Mouse (Mus musculus) cerebral cortex, adult 2 months (tissue): ENCODE measurements around the gene Abcc1.

Experiments used
- WGBS: fragments of 180-500 bp; shearing (Covaris S2); methylation state at CpG from one replicate; pipeline ENCODE4 v1.1.7; 2018; 5-methylcytosine and 5-hydroxymethylcytosine counted together

Gene Abcc1

DNA sequence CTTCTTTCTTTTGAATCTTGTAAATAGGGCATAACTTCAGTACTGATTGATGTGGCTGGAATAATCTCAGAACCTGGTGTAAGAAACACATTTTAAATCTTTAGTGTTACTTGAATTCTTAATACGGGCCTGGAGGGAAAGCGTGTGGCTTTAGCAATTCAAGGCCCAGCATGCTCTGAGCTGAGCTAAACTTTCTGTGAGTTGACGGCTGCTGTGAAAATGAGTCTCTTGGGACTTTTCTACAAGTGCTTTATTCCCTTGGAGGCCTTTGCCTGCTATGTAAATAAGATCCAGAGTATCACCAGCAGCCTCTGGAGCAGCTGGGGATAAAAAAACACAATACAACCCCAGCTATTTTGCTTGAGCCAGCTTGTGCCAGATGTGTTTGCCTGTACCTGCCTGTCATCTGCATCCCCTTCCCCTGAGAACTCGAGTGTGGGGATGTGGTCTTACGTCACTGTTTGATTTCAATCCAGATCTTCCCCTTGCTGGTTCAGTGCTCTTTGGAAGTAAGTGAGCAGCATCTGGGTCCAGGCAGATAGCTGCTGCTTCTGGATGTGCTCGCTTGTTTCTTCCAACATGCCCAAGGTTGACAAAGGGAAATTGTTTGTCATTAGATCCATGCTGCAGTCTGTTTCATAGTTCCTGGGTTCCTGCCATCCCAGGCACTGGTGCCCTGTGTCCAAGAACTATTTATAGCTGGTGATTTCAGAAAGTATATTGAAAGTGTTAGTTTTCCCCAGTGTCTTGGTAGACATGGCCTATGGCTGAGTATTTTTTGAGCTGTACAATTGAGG, 82.9 kb downstream of the Abcc1 start:
- 75% methylated on average over 6 of the region's 6 CpGs for WGBS

GRCm38 (mm10) chr16:14445197-14445596, 83.8 kb downstream of the Abcc1 start:
- WGBS, result 79% methylated on average over 6 of the region's 6 CpGs

- 97% methylated on average over 4 of the region's 4 CpGs for WGBS
These were observed 86.0 kb downstream of the Abcc1 start for GRCm38 (mm10) chr16:14447366-14447765.

DNA sequence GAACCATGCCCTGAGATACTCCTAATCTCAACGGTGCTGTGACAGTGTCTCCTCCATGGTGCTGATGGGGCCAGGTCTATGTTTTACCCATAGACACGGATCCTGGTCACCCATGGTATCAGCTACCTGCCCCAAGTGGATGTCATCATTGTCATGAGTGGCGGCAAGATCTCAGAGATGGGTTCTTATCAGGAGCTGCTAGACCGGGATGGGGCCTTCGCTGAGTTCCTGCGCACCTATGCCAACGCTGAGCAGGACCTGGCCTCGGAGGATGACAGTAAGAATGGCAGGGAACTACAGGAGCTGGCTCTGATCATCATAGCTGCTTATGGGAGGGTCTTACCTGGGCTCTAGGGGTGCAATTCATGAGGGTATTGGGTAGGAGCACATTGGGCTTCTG, 86.9 kb downstream of the Abcc1 start:
- WGBS, result 99% methylated on average over 8 of the region's 8 CpGs

GRCm38 (mm10) chr16:14449861-14450260, 88.5 kb downstream of the Abcc1 start:
- WGBS, result 59% methylated on average over 4 of the region's 4 CpGs

- 53% methylated on average over 5 of the region's 5 CpGs for WGBS
These were observed 90.2 kb downstream of the Abcc1 start for GRCm38 (mm10) chr16:14451374-14452046.

DNA sequence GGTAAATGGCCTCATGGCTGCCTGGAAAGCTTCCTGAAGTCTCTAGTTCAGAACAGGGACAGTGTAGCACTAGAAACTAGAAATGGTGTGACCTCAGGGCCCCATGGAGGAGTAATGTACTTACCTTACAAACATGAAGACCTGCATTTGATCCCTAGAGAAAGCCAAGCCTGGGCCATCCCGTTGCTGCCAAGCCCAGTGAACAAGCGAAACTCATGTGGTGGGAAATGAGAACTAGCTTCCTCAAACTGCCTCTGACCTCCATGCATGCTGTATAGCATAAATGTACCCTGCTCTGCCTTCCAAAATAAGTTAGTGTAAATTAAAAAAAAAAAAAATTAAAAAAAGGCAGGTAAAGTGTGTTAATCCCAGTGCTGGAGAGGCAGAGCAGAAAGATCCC, 101.2 kb downstream of the Abcc1 start:
- WGBS, result 93% methylated on average over 2 of the region's 2 CpGs

DNA sequence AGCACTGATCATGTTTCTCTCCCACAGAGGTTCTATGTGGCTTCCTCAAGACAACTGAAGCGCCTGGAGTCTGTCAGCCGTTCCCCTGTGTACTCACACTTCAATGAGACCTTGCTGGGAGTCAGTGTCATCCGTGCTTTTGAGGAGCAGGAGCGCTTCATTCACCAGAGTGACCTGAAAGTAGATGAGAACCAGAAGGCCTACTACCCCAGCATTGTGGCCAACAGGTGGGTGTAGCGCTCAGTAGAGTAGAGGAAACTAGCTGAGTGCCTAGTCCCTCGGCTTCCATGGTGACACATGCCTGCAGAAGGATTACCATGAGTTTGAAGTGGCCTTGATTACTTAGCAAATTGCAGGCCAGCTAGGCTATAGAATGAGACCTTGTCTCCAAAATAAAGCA, 103.7 kb downstream of the Abcc1 start:
- 95% methylated on average over 6 of the region's 6 CpGs for WGBS

- WGBS, result 83% methylated on average over 2 of the region's 2 CpGs
These were observed 107.0 kb downstream of the Abcc1 start for GRCm38 (mm10) chr16:14468351-14468750.

DNA sequence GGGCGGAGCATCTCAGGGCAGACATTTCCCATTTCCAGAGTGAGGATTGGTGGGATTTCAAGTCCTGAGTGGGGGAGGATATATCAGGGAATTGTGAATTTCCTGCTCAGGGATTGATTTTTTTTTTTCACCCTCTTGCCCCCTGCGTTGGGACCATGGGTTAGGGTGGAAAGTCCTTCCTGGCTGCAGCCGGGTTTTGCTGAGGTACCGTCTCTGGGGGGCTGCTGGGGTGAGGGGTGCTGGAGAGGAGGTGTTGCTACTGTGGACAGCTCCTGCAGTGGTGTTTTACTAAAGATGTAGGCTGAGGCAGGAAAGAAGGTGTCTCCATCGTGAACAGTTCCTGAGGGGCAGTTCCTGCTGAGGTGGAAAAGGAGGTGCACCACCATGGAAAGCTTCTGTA, 107.5 kb downstream of the Abcc1 start:
- 95% methylated on average over 5 of the region's 5 CpGs for WGBS

DNA sequence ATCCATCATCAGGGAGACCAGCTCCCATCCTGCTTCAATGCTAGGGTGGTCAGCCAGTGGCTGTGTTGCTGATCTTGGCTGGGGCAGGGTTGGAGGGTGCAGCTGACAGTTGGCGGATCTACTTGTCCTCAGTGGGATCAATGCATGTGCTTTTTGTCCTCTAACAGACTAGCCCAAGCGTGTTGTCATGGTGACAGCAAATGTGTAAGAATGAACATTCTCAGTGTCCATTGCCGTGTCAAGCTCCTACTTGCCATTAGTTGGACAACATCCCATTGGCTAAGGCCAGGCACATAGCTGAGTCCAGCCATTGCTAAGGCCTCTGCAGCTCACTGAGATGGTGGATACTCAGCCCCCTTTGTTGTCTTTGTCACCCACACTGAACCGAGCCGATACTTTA, 110.8 kb downstream of the Abcc1 start:
- 71% methylated on average over 5 of the region's 5 CpGs for WGBS

GRCm38 (mm10) chr16:14473686-14474085, 112.3 kb downstream of the Abcc1 start:
- 94% methylated on average over 7 of the region's 7 CpGs for WGBS

GRCm38 (mm10) chr16:14475001-14475400, 113.6 kb downstream of the Abcc1 start:
- WGBS, result 98% methylated on average over 2 of the region's 2 CpGs

DNA sequence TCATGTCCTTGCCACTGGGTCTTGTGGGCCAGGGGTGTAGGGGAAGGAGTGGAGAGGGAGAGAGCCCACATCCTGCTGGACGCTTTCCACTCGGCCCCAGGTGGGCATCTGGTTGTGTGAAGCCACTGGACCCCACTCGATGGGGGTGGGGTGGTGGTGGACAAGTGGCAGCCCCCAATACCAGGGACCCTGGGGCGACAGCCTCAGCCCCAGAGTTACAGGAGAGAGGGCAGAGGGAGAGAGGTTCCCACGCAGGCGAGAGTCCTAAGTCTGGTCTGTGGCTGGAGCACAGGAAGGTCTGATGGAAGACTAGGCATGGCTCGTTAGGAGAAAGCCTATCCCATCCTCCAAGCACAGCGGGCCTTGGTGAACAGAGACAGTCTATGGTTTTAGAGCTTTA, 114.7 kb downstream of the Abcc1 start:
- WGBS, result 83% methylated on average over 8 of the region's 8 CpGs

DNA sequence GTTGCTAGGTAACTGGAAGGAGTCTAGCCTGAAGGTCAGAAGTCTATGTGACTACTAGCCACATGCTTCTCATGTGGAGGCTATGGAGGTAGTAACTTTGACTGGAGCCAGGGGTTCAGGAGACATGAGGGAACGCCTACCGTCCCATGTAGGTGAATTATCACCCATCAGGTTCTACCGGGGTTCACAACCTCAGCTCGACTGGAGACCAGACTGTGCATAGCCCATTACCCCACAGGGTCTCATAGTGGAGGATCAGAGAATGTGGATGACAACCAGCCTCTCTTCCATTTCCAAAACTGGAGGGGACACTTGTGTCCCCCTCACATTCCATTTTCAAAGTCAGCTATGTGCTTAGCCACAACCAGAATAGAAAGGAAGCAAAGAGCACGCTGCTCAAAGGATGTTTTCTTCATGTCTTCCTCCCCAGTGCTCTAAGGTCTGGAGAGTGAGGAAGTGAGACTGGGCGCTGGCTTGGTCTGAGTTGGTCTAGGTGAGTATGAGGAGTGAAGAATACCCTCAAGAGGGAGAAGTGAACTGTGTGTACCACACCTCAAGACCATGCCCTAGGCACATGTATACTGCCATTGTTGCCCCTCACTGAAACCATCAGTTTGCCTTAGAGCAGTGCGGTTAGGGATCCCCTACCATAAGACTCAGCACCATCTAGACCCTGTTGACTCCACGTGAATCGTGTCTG, 115.5 kb downstream of the Abcc1 start:
- 91% methylated on average over 9 of the region's 9 CpGs for WGBS

DNA sequence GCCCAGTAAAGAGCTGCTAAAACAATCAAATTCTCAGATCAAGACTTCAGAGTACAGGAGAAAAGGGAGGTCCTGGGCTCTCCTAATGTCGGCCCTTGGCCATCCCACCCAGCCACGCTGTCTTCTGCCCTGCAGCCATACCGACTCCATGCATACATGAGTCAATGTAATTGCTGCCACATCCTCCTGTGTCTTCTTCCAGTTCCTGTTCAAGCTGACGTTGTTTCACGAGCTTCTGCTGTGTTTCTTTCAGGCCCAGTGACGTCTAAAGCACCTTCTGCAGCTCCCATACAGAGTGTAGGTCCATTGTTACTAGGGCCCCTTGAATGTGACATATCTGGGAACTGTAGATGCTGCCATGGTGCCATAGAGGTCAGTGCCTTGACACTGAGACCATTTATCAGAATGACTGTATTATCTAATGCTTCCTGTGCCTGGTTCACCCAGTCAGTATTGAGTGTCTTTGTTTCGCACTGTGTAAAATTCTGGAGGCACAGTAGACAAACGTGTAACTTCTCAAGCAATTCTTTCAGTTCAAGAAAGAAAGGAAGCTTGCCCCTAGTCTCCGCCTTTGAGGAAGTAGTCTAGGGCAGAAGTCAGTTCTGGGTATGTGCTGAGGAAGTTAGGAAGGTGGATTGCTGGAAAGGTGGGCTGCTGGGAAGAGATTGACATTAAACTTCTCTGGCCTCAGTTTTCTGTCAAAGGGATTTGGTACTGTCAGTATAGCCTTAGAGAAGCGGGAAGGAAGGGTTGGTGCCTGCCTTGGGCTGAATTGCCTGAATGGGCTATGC, 116.3 kb downstream of the Abcc1 start:
- 74% methylated on average over 10 of the region's 10 CpGs for WGBS

- 97% methylated on average over 2 of the region's 2 CpGs for WGBS
These were observed 118.3 kb downstream of the Abcc1 start for GRCm38 (mm10) chr16:14479641-14480040.

- WGBS, result 89% methylated on average over 1 of the region's 1 CpGs
These were observed 121.9 kb downstream of the Abcc1 start for GRCm38 (mm10) chr16:14483221-14483620.

DNA sequence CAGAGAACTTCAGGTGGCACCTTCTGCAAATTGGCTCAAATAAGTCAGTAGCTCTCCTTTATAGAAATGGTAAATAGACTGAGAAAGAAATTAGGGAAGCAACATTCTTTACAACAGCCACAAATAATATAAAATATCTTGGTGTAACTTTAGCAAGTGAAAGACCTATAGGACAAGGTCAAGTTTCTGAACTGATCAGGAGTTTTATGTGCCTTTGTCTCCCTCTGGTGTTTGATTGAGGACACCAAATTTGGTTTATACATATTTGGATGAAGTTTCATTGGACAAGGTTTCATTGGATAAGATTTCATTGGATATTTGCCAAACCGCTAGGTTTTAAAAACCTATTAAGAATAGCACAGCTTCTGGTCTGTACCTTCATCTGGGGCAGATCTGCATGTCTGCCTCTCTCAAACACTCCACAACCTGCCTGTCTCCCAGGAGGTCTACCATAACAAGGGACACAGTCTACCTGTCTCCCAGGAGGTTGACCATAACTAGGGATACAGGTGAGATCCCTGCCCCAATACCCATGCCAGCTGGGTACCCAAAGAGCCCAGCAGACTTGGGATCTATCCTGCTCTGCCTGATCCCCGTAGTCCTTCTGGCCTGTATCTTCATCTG, 132.2 kb downstream of the Abcc1 start:
- WGBS, result 85% methylated on average over 2 of the region's 2 CpGs

- 76% methylated on average over 8 of the region's 8 CpGs for WGBS
These were observed 140.4 kb downstream of the Abcc1 start for GRCm38 (mm10) chr16:14501649-14502360.

DNA sequence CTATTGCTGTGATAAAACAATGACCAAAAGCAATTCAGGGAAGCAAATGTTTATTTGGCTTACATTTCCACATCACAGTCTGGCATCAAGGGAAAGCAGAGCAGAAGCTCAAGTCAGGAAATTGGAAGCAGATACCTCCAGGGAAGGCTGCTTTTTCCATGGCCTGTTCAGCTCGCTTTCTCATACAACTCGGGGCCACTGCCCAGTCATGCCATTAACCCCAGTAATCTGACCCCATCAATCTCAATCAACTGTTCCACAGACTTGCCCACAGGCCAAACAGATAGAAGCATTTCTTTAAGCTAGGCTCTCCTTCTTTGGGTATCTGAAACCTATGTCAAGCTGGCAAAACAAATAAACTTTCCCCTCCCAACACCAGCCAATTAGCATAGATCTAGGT, 145.1 kb downstream of the Abcc1 start:
- 69% methylated on average over 2 of the region's 2 CpGs for WGBS
